Mouse (Mus musculus) lung, adult 2 months (tissue): ENCODE results near the gene Snx11.

Experiments used
- CTCF ChIP-seq: fragments of 200-500 bp; IDR thresholded peaks from 2 replicates; pipeline ENCODE4 v1.5.1; 2011; ENCODE audit warnings: mild to moderate bottlenecking, low read length, control low read depth; ENCODE audit not compliant: insufficient read depth
- POLR2A ChIP-seq: fragments of 200-500 bp; IDR thresholded peaks from 2 replicates; pipeline ENCODE4 v1.6.1; 2011; ENCODE audit warnings: low read depth, mild to moderate bottlenecking, control low read depth, low read length, borderline replicate concordance; ENCODE audit errors: extremely low read depth

- no peak for TF ChIP-seq CTCF
- TF ChIP-seq POLR2A, result no peak
These were observed 37.1 kb upstream of the Snx11 start for GRCm38 (mm10) chr11:96814443-96814842.
